Mouse (Mus musculus): ENCODE results near the gene Cnot4.

DNA sequence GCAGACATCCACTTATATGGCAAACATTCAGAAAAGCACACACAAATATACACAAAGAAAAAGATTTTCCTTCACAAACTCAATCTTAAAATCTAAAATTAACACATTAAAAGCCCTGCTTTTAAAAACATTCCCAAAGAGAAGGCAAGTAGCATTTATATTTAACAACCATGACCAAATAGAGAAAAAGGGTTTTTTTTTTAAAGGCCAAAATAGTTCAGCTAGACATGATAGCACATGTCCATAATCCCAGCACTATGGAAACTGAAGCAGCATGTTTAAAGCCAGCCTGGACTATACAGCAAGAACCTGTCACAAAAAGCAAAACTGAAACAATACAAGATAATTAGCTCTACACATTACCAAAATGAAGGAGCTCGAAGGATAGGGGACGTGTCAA, 11.0 kb downstream of the Cnot4 start:
- no peak for TF ChIP-seq CTCF (IDR thresholded peaks at IDR 0.05; ENCODE audit: insufficient read depth, low read depth, low read length)
- no peak for TF ChIP-seq POLR2A (IDR thresholded peaks at IDR 0.05; ENCODE audit: insufficient read depth, low read depth, low read length)

Measured in olfactory bulb, adult 2 months (tissue).